Mouse (Mus musculus) hindbrain, embryonic 12.5 days (tissue): Measurements from ENCODE around the gene Ccdc91. TPM values are rescaled to one million over a fixed set of nuclear protein-coding genes. Genes with fewer than 3 reads are reported as not detected.
A peak's percentile ranks its signal among the peaks of the same experiment; 100 is the strongest.

Experiments used
- ATAC-seq: fragments of 200-750 bp; cut with Nextera tagmentation; 2 replicates; pipeline ENCODE4 v1.8.0; 2017; ENCODE audit warnings: moderate TSS enrichment; ENCODE audit not compliant: low FRiP score
- H3K27ac ChIP-seq: fragments of 300-500 bp; sonication (generic); 2 replicates; pipeline ENCODE4 v1.5.1; 2016; ENCODE audit warnings: mild to moderate bottlenecking
- H3K27me3 ChIP-seq: fragments of 300-500 bp; sonication (generic); 2 replicates; pipeline ENCODE4 v1.6.1; 2016; ENCODE audit warnings: mild to moderate bottlenecking
- H3K36me3 ChIP-seq: fragments of 300-500 bp; sonication (generic); 2 replicates; pipeline ENCODE4 v1.6.1; 2016; ENCODE audit warnings: mild to moderate bottlenecking
- H3K4me1 ChIP-seq: fragments of 300-500 bp; sonication (generic); 2 replicates; pipeline ENCODE4 v1.6.1; 2016
- H3K4me2 ChIP-seq: fragments of 300-500 bp; sonication (generic); replicated peaks from 2 replicates; pipeline ENCODE4 v1.6.1; 2016; ENCODE audit warnings: mild to moderate bottlenecking
- H3K4me3 ChIP-seq: fragments of 300-500 bp; sonication (generic); 2 replicates; pipeline ENCODE4 v1.5.1; 2016; ENCODE audit warnings: mild to moderate bottlenecking
- H3K9ac ChIP-seq: fragments of 300-500 bp; sonication (generic); 2 replicates; pipeline ENCODE4 v1.6.1; 2016; ENCODE audit warnings: mild to moderate bottlenecking, moderate library complexity
- H3K9me3 ChIP-seq: fragments of 300-500 bp; sonication (generic); replicated peaks from 2 replicates; pipeline ENCODE4 v1.6.1; 2016; ENCODE audit warnings: mild to moderate bottlenecking
- WGBS: fragments of 180-500 bp; shearing (Covaris S2); methylation state at CpG from one replicate; pipeline ENCODE4 v1.1.7; 2016; 5-methylcytosine and 5-hydroxymethylcytosine counted together
- polyA plus RNA-seq: library from polyadenylated mRNA; unstranded; fragments of >200 nt; fragmentation: Nextera tagmentation; extraction: Ambion mirVana; gene quantifications from 2 replicates; pipeline ENCODE4 v1.2.1, GENCODE M21; 2016

Gene Ccdc91
- polyA plus RNA-seq, 1 experiment from 2014 or later, result 37.3 TPM

DNA sequence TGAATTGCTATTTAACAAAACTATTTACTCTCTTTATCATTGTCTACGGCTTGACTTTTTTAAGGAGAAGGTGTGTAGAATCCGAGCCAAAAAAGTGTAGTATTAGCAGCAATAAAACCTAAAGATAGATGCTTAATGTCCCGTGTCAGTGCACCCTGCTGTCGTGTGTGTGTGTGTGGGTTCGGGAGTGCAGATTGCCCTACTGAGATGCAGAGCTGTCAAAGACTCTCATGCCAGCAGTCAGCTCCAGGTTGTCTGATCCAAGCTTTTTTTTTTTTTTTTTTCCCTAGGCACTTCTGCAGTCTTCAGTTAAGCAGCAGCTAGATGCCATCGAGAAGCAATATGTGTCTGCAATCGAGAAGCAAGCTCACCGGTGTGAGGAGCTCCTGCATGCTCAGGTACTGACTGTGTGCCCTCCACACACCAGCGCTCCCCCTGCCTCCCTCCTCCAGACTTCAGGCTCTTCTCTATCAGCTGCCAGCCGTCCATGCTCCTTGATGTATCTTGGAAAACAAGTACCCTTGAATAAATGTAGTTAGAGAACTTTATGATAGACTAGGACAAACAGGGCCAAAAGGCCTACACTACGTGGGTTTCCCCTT, 99.7 kb downstream of the Ccdc91 start:
- Histone ChIP-seq H3K36me3 (no peaks in the 10 kb centered on the region), H3K9ac (no peak overlapping the region), H3K4me2 (no peak overlapping the region), H3K27ac (no peak overlapping the region), H3K4me3 (no peak overlapping the region), H3K9me3 (no peaks in the 10 kb centered on the region), H3K4me1 (peaks cover 8% of the 10 kb centered on the region), H3K27me3 (no peaks in the 10 kb centered on the region)
- 62% methylated on average over 11 of the region's 11 CpGs for WGBS
- ATAC-seq, result no peak

DNA sequence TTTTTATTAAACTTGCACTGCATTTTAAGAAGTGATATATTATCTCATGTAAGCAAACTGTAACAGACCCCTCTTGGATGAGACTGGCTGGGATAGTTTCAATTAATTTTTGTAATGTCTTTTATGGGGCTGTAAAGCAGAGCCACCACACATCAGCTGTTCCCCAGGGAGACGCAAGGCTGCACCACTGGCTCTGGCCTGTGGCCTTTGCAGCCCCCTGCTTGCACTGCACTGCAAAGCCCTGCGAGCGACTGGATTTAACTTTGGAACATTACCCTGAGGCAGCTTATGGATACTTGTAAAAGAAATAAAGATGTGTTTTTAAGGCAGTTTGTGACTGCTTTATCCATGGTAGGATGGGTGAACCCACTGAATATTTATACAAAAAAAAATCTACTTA, 112.0 kb downstream of the Ccdc91 start:
- H3K4me1 ChIP-seq, result peaks cover 7% of the 10 kb centered on the region
- ATAC-seq, result 0 out of 2 replicates have a peak, but pooled peaks have one; percentile 35
- H3K9ac ChIP-seq, result no peak overlapping the region
- H3K4me3 ChIP-seq, result no peak overlapping the region
- 0 out of 2 replicates have a peak, but pooled peaks cover 3% of the 10 kb centered on the region for H3K36me3 ChIP-seq
- H3K4me2 ChIP-seq, result no peak overlapping the region
- no peak overlapping the region for H3K27ac ChIP-seq
- 60% methylated on average over 3 of the region's 3 CpGs for WGBS
- H3K27me3 ChIP-seq, result no peaks in the 10 kb centered on the region
- no peaks in the 10 kb centered on the region for H3K9me3 ChIP-seq

GRCm38 (mm10) chr6:147606666-147607065, 131.0 kb downstream of the Ccdc91 start:
- ATAC-seq, result no peak
- H3K4me3 ChIP-seq, result no peak overlapping the region
- peaks cover 5% of the 10 kb centered on the region; the same call in 1 of the 2 replicates for H3K36me3 ChIP-seq
- H3K4me1 ChIP-seq, result no peaks in the 10 kb centered on the region
- H3K27ac ChIP-seq, result no peak overlapping the region
- no peaks in the 10 kb centered on the region for H3K27me3 ChIP-seq
- H3K9me3 ChIP-seq, result no peaks in the 10 kb centered on the region
- 75% methylated on average over 10 of the region's 10 CpGs for WGBS
- no peak overlapping the region for H3K9ac ChIP-seq
- H3K4me2 ChIP-seq, result no peak overlapping the region

GRCm38 (mm10) chr6:147607613-147608012, 132.0 kb downstream of the Ccdc91 start:
- Histone ChIP-seq H3K9me3 (no peaks in the 10 kb centered on the region), H3K27ac (no peak overlapping the region), H3K4me1 (no peaks in the 10 kb centered on the region), H3K36me3 (peaks cover 5% of the 10 kb centered on the region; the same call in 1 of the 2 replicates), H3K4me3 (no peak overlapping the region), H3K4me2 (no peak overlapping the region), H3K27me3 (no peaks in the 10 kb centered on the region), H3K9ac (no peak overlapping the region)
- ATAC-seq, result no peak
- 64% methylated on average over 6 of the region's 6 CpGs for WGBS

- H3K9ac ChIP-seq, result no peak overlapping the region
- H3K4me3 ChIP-seq, result no peak overlapping the region
- H3K4me1 ChIP-seq, result no peaks in the 10 kb centered on the region
- ATAC-seq, result no peak
- H3K36me3 ChIP-seq, result no peaks in the 10 kb centered on the region
- H3K9me3 ChIP-seq, result no peaks in the 10 kb centered on the region
- H3K4me2 ChIP-seq, result no peak overlapping the region
- H3K27me3 ChIP-seq, result no peaks in the 10 kb centered on the region
- 80% methylated on average over 2 of the region's 2 CpGs for WGBS
- H3K27ac ChIP-seq, result no peak overlapping the region
These were observed 139.7 kb downstream of the Ccdc91 start for GRCm38 (mm10) chr6:147615306-147615705.

- no peaks in the 10 kb centered on the region for H3K36me3 ChIP-seq
- ATAC-seq, result no peak
- no peaks in the 10 kb centered on the region for H3K4me1 ChIP-seq
- no peak overlapping the region for H3K4me2 ChIP-seq
- no peaks in the 10 kb centered on the region for H3K9me3 ChIP-seq
- no peak overlapping the region for H3K9ac ChIP-seq
- H3K27me3 ChIP-seq, result no peaks in the 10 kb centered on the region
- 83% methylated on average over 3 of the region's 3 CpGs for WGBS
- no peak overlapping the region for H3K27ac ChIP-seq
- no peak overlapping the region for H3K4me3 ChIP-seq
These were observed 147.5 kb downstream of the Ccdc91 start for GRCm38 (mm10) chr6:147623142-147623541.

DNA sequence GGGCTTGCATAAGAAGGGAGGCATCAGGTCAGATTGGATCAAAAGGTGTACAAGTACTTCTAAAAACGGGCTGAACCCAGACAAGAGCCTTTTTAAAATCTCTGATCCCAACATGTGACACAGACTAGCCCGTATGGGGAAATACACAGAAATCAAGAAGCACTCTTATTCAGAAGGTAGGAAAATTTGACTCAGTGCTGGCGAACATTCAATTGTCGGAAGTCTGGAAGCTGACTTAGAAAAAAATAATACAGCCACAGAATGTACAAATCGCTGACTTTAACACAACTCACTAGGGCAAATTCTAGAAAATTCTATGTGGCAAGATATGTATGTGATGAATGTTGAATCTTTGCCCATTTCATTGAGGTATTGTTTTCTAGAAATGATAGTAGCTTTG, 160.8 kb downstream of the Ccdc91 start:
- H3K9ac ChIP-seq, result no peak overlapping the region
- H3K4me1 ChIP-seq, result no peaks in the 10 kb centered on the region
- H3K4me2 ChIP-seq, result no peak overlapping the region
- no peaks in the 10 kb centered on the region for H3K9me3 ChIP-seq
- WGBS, result 84% methylated on average over 5 of the region's 5 CpGs
- H3K27ac ChIP-seq, result no peak overlapping the region
- peaks cover 4% of the 10 kb centered on the region; the same call in 1 of the 2 replicates for H3K36me3 ChIP-seq
- H3K4me3 ChIP-seq, result no peak overlapping the region
- ATAC-seq, result no peak
- no peaks in the 10 kb centered on the region for H3K27me3 ChIP-seq

DNA sequence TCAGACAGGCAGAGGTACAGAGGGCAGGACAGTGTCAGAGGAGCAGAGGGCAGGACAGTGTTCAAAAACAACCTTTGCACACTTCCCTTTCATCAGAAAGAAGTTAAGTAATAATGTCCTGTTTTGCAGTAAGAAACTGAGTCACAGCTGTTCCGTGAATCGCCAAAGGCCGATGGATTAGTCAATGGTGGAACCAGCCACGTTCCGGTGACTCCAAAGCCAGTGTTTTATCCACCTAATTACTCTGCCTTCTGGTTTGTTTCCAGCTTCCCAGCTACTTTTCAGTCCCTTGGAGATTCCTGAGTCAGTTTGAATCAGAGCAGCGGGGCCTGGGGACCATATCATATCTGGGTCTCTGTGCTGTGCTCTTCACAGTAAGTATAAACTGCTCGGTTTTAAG, 168.2 kb downstream of the Ccdc91 start:
- H3K4me2 ChIP-seq, result no peak overlapping the region
- H3K27me3 ChIP-seq, result no peaks in the 10 kb centered on the region
- ATAC-seq, result no peak
- H3K4me1 ChIP-seq, result no peaks in the 10 kb centered on the region
- no peak overlapping the region for H3K4me3 ChIP-seq
- no peaks in the 10 kb centered on the region for H3K9me3 ChIP-seq
- no peak overlapping the region for H3K27ac ChIP-seq
- WGBS, result 86% methylated on average over 7 of the region's 7 CpGs
- no peak overlapping the region for H3K9ac ChIP-seq
- H3K36me3 ChIP-seq, result no peaks in the 10 kb centered on the region

DNA sequence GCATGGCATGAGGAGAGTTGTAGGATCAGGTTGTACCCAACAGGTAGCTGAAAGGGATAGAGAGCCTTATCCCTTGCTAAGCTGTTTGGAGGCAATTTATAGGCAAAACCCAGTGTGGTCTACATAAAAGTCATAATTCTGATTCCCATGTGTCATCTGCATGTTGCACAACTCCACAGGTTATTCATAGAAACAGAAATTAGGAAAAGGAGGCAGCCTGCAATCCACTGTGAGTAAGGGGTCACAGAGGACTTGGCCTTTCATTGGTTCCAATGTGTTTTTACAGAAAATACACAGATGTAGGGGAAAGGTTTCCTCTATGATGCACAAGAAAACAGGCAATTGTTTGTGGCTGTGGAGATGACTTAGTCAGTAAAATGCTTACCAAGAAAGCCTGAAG, 168.8 kb downstream of the Ccdc91 start:
- no peaks in the 10 kb centered on the region for H3K27me3 ChIP-seq
- no peak overlapping the region for H3K4me2 ChIP-seq
- no peak for ATAC-seq
- no peak overlapping the region for H3K4me3 ChIP-seq
- H3K36me3 ChIP-seq, result no peaks in the 10 kb centered on the region
- H3K9me3 ChIP-seq, result no peaks in the 10 kb centered on the region
- H3K27ac ChIP-seq, result no peak overlapping the region
- H3K9ac ChIP-seq, result no peak overlapping the region
- no peaks in the 10 kb centered on the region for H3K4me1 ChIP-seq

- Histone ChIP-seq H3K9ac (no peak overlapping the region), H3K9me3 (no peaks in the 10 kb centered on the region), H3K4me2 (no peak overlapping the region), H3K27me3 (no peaks in the 10 kb centered on the region), H3K36me3 (no peaks in the 10 kb centered on the region), H3K4me3 (no peak overlapping the region), H3K27ac (no peak overlapping the region), H3K4me1 (no peaks in the 10 kb centered on the region)
- 77% methylated on average over 11 of the region's 11 CpGs for WGBS
- ATAC-seq, result no peak
These were observed 170.9 kb downstream of the Ccdc91 start for GRCm38 (mm10) chr6:147646401-147646968.

DNA sequence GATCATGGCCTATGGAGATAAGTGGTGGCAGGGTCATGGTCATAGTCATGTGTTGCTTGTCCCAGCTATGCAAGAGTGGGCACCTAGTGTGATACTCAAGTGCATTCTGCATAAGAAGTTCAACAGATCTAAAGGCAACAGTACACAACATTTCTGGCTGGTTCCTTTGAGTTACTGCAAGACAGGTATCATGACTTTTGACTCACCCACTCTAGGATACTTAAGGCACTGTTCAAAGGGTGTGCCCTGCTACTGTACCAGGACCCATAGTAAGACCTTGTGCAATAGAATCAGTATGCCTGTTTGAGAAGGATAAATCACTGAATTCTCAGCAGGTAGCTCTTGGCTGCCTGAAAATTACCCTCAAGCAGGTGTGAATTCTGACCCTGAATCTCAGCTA, 182.4 kb downstream of the Ccdc91 start:
- ATAC-seq, result no peak
- no peak overlapping the region for H3K4me3 ChIP-seq
- no peak overlapping the region for H3K4me2 ChIP-seq
- no peaks in the 10 kb centered on the region for H3K9me3 ChIP-seq
- no peaks in the 10 kb centered on the region for H3K27me3 ChIP-seq
- H3K36me3 ChIP-seq, result no peaks in the 10 kb centered on the region
- no peaks in the 10 kb centered on the region for H3K4me1 ChIP-seq
- no peak overlapping the region for H3K9ac ChIP-seq
- H3K27ac ChIP-seq, result no peak overlapping the region

DNA sequence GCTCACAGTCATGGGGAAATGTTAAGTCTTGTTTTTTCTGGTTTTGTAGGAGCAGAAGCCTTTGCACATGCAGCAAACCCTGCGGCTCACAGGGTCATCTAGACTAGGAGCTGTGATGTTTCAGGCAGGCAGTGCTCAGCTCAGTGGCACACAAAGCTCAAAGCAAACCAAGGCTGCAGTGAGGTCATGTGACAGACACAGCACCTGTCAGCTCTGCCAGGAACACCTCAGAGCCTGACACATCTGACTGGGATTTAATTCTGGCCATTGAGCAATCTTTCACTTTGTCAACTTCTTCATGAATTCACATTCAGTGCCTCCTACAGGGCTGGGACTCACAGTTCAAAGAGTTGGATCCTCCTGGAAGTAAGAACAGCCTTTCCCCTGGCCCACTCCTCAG, 185.1 kb downstream of the Ccdc91 start:
- H3K4me1 ChIP-seq, result no peaks in the 10 kb centered on the region
- ATAC-seq, result no peak
- no peak overlapping the region for H3K4me2 ChIP-seq
- no peaks in the 10 kb centered on the region for H3K9me3 ChIP-seq
- no peaks in the 10 kb centered on the region for H3K36me3 ChIP-seq
- H3K4me3 ChIP-seq, result no peak overlapping the region
- no peaks in the 10 kb centered on the region for H3K27me3 ChIP-seq
- H3K9ac ChIP-seq, result no peak overlapping the region
- WGBS, result 72% methylated on average over 1 of the region's 1 CpGs
- H3K27ac ChIP-seq, result no peak overlapping the region

GRCm38 (mm10) chr6:147661841-147662240, 186.2 kb downstream of the Ccdc91 start:
- Histone ChIP-seq H3K9me3 (no peaks in the 10 kb centered on the region), H3K9ac (no peak overlapping the region), H3K4me1 (no peaks in the 10 kb centered on the region), H3K4me3 (no peak overlapping the region), H3K27me3 (no peaks in the 10 kb centered on the region), H3K36me3 (no peaks in the 10 kb centered on the region), H3K4me2 (no peak overlapping the region), H3K27ac (no peak overlapping the region)
- ATAC-seq, result no peak
- WGBS, result 81% methylated on average over 4 of the region's 4 CpGs
